Mouse (Mus musculus): ENCODE results near the gene Bbip1. TPM values are rescaled to one million over a fixed set of nuclear protein-coding genes. Genes with fewer than 3 reads are reported as not detected.
"Not testable (repeated sequence)": the region's sequence is repeated elsewhere in the genome, so short reads cannot be mapped to it uniquely, and the experiment has no call there.

Bbip1 gene
- polyA plus RNA-seq, 1 experiment, result 1.6 TPM

- no peak overlapping the region for H3K27ac ChIP-seq (ENCODE audit: insufficient read depth, low read depth, low read length)
- TF ChIP-seq POLR2A (IDR thresholded peaks at IDR 0.05; ENCODE audit: low read depth, low read length) (no peak), CTCF (IDR thresholded peaks at IDR 0.05; ENCODE audit: extremely low read depth, insufficient read length, insufficient replicate concordance, low read depth, low read length) (no peak)
- H3K36me3 ChIP-seq (ENCODE audit: control insufficient read depth, insufficient read depth, low read length), result peaks cover 3% of the 10 kb centered on the region
- no peaks in the 10 kb centered on the region for H3K27me3 ChIP-seq (ENCODE audit: control insufficient read depth, insufficient read depth, low read length)
- WGBS, result 79% methylated on average over 7 of the region's 7 CpGs
- H3K4me1 ChIP-seq (ENCODE audit: control insufficient read depth, insufficient read depth, insufficient read length, low read length), result no peaks in the 10 kb centered on the region
- H3K4me3 ChIP-seq (ENCODE audit: low read depth, low read length), result no peak overlapping the region
Measured at GRCm38 (mm10) chr19:53971938-53972337, 27.5 kb upstream of the Bbip1 start.

- WGBS, result 88% methylated on average over 3 of the region's 3 CpGs
- no peaks in the 10 kb centered on the region for H3K4me1 ChIP-seq (ENCODE audit: control insufficient read depth, insufficient read depth, insufficient read length, low read length)
- H3K27ac ChIP-seq (ENCODE audit: insufficient read depth, low read depth, low read length), result no peak overlapping the region
- peaks cover 1% of the 10 kb centered on the region; the same call in 1 of the 2 replicates for H3K36me3 ChIP-seq (ENCODE audit: control insufficient read depth, insufficient read depth, low read length)
- H3K4me3 ChIP-seq (ENCODE audit: low read depth, low read length), result no peak overlapping the region
- H3K27me3 ChIP-seq (ENCODE audit: control insufficient read depth, insufficient read depth, low read length), result no peaks in the 10 kb centered on the region
- TF ChIP-seq POLR2A (IDR thresholded peaks at IDR 0.05; ENCODE audit: low read depth, low read length), result no peak
- TF ChIP-seq CTCF (IDR thresholded peaks at IDR 0.05; ENCODE audit: extremely low read depth, insufficient read length, insufficient replicate concordance, low read depth, low read length), result no peak
Measured at GRCm38 (mm10) chr19:53969226-53969625, 24.8 kb upstream of the Bbip1 start.

- 86% methylated on average over 10 of the region's 10 CpGs for WGBS
- no peaks in the 10 kb centered on the region for H3K4me1 ChIP-seq (ENCODE audit: control insufficient read depth, insufficient read depth, insufficient read length, low read length)
- H3K27ac ChIP-seq (ENCODE audit: insufficient read depth, low read depth, low read length), result no peak overlapping the region
- H3K27me3 ChIP-seq (ENCODE audit: control insufficient read depth, insufficient read depth, low read length), result no peaks in the 10 kb centered on the region
- TF ChIP-seq POLR2A (IDR thresholded peaks at IDR 0.05; ENCODE audit: low read depth, low read length) (no peak), CTCF (IDR thresholded peaks at IDR 0.05; ENCODE audit: extremely low read depth, insufficient read length, insufficient replicate concordance, low read depth, low read length) (no peak)
- no peak overlapping the region for H3K4me3 ChIP-seq (ENCODE audit: low read depth, low read length)
- H3K36me3 ChIP-seq (ENCODE audit: control insufficient read depth, insufficient read depth, low read length), result peaks cover 1% of the 10 kb centered on the region; the same call in 1 of the 2 replicates
Measured at GRCm38 (mm10) chr19:53964910-53965633, 20.6 kb upstream of the Bbip1 start.

- not testable (repeated sequence) for H3K4me3 ChIP-seq (ENCODE audit: low read depth, low read length); H3K27me3 ChIP-seq (ENCODE audit: control insufficient read depth, insufficient read depth, low read length); H3K27ac ChIP-seq (ENCODE audit: insufficient read depth, low read depth, low read length); H3K36me3 ChIP-seq (ENCODE audit: control insufficient read depth, insufficient read depth, low read length); H3K4me1 ChIP-seq (ENCODE audit: control insufficient read depth, insufficient read depth, insufficient read length, low read length)
- 93% methylated on average over 3 of the region's 3 CpGs for WGBS
Measured at GRCm38 (mm10) chr19:53964347-53964746, 19.9 kb upstream of the Bbip1 start.

- Histone ChIP-seq H3K4me3 (ENCODE audit: low read depth, low read length) (no peak overlapping the region), H3K36me3 (ENCODE audit: control insufficient read depth, insufficient read depth, low read length) (no peaks in the 10 kb centered on the region), H3K27me3 (ENCODE audit: control insufficient read depth, insufficient read depth, low read length) (no peaks in the 10 kb centered on the region), H3K27ac (ENCODE audit: insufficient read depth, low read depth, low read length) (no peak overlapping the region), H3K4me1 (ENCODE audit: control insufficient read depth, insufficient read depth, insufficient read length, low read length) (no peaks in the 10 kb centered on the region)
- TF ChIP-seq CTCF (IDR thresholded peaks at IDR 0.05; ENCODE audit: extremely low read depth, insufficient read length, insufficient replicate concordance, low read depth, low read length) (no peak), POLR2A (IDR thresholded peaks at IDR 0.05; ENCODE audit: low read depth, low read length) (no peak)
- 85% methylated on average over 4 of the region's 4 CpGs for WGBS
Measured at GRCm38 (mm10) chr19:53962511-53962910, 18.1 kb upstream of the Bbip1 start.

- H3K27me3 ChIP-seq (ENCODE audit: control insufficient read depth, insufficient read depth, low read length), result no peaks in the 10 kb centered on the region
- no peaks in the 10 kb centered on the region for H3K36me3 ChIP-seq (ENCODE audit: control insufficient read depth, insufficient read depth, low read length)
- no peaks in the 10 kb centered on the region for H3K4me1 ChIP-seq (ENCODE audit: control insufficient read depth, insufficient read depth, insufficient read length, low read length)
- 82% methylated on average over 2 of the region's 2 CpGs for WGBS
- no peak overlapping the region for H3K27ac ChIP-seq (ENCODE audit: insufficient read depth, low read depth, low read length)
- no peak overlapping the region for H3K4me3 ChIP-seq (ENCODE audit: low read depth, low read length)
- TF ChIP-seq POLR2A (IDR thresholded peaks at IDR 0.05; ENCODE audit: low read depth, low read length) (no peak), CTCF (IDR thresholded peaks at IDR 0.05; ENCODE audit: extremely low read depth, insufficient read length, insufficient replicate concordance, low read depth, low read length) (no peak)
Measured at GRCm38 (mm10) chr19:53957513-53957912, 13.1 kb upstream of the Bbip1 start.

GRCm38 (mm10) chr19:53945171-53946042 lies 980 bp upstream of the Bbip1 start:
- peak overlapping the region; percentile 98 for H3K4me3 ChIP-seq (ENCODE audit: low read depth, low read length)
- peak overlapping the region; percentile 74 for H3K27ac ChIP-seq (ENCODE audit: insufficient read depth, low read depth, low read length)
- no peaks in the 10 kb centered on the region for H3K27me3 ChIP-seq (ENCODE audit: control insufficient read depth, insufficient read depth, low read length)

More at GRCm38 (mm10) chr19:53945171-53946042, 980 bp upstream of the Bbip1 start:
- WGBS, result under 1% methylated on average over 58 of the region's 69 CpGs
- Histone ChIP-seq H3K36me3 (ENCODE audit: control insufficient read depth, insufficient read depth, low read length) (no peaks in the 10 kb centered on the region), H3K4me1 (ENCODE audit: control insufficient read depth, insufficient read depth, insufficient read length, low read length) (peaks cover 7% of the 10 kb centered on the region; the same call in 1 of the 2 replicates)
- TF ChIP-seq CTCF (IDR thresholded peaks at IDR 0.05; ENCODE audit: extremely low read depth, insufficient read length, insufficient replicate concordance, low read depth, low read length), result no peak
- TF ChIP-seq POLR2A (IDR thresholded peaks at IDR 0.05; ENCODE audit: low read depth, low read length), result no peak
